In the genomic region with DNA sequence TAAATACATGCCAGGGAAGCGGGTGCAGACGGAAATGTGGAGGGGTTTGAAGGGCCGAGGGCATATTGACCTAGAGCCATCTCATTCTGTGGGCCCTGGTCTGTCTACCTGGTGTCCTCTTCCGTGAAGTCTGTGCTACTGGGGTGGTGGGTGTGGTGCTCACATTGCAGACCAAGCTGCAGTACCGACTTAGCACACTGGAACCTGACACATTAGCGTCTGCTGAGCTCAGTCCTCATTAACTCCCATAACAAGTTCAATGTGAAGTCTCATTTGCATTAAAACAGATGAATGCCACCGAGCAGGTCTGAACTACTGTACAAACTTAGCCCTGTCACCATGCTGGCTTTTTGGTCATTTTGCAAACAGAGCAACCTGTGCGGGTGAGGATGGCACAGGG, we compare ENCODE assay signal across 25 mouse cellular contexts.
DNase-seq lines count a peak whose midpoint lies in the region; ATAC-seq lines count a peak whose summit lies in the region.
"Had no signal": no experiment of that assay in that cellular context is flagged by ENCODE, and none has a peak within 500 bp of the region (broad histone marks: within the 10 kb centered on the region; RNA-seq: fewer than 3 reads in every experiment).

No protein-coding gene starts in this region.

- peak overlapping the region; percentile 22 for H3K4me2 ChIP-seq in forebrain, embryonic 16.5 days (ENCODE audit: low read length)
- H3K4me2 ChIP-seq in hindbrain, embryonic 12.5 days (replicated peaks), result no peak overlapping the region
- no peak overlapping the region for H3K4me2 ChIP-seq in midbrain, embryonic 11.5 days
- H3K4me2 ChIP-seq: embryonic facial prominence, embryonic 13.5 days; heart, embryonic 13.5 days; limb, embryonic 12.5 days; liver, embryonic 15.5 days; lung, embryonic 15.5 days; midbrain, embryonic 12.5 days; neural tube, embryonic 13.5 days had no signal

- peaks cover 56% of the 10 kb centered on the region for H3K36me3 ChIP-seq in heart, embryonic 10.5 days
- H3K36me3 ChIP-seq in forebrain, embryonic 16.5 days (ENCODE audit: control insufficient read depth, insufficient read depth), result no peaks in the 10 kb centered on the region
- peaks cover 9% of the 10 kb centered on the region; the same call in 1 of the 2 replicates for H3K36me3 ChIP-seq in hindbrain, embryonic 12.5 days
- H3K36me3 ChIP-seq in midbrain, embryonic 11.5 days (ENCODE audit: control insufficient read depth, insufficient read depth, low read length), result peaks cover 12% of the 10 kb centered on the region; the same call in 1 of the 2 replicates

- ATAC-seq in forebrain, embryonic 16.5 days, result peak; percentile 66
- no peak for ATAC-seq in hindbrain, embryonic 12.5 days (ENCODE audit: low FRiP score)
- no peak for ATAC-seq in midbrain, embryonic 11.5 days (ENCODE audit: low FRiP score)
- ATAC-seq: intestine, embryonic 16.5 days had no signal

- no peak overlapping the region for H3K27ac ChIP-seq in heart, embryonic 10.5 days
- H3K27ac ChIP-seq in forebrain, embryonic 16.5 days (ENCODE audit: low read length), result no peak overlapping the region
- H3K27ac ChIP-seq in hindbrain, embryonic 12.5 days, result no peak overlapping the region
- no peak overlapping the region for H3K27ac ChIP-seq in midbrain, embryonic 11.5 days (ENCODE audit: low read depth, low read length)
- H3K27ac ChIP-seq: embryonic facial prominence, embryonic 13.5 days; heart, adult 2 months; heart, embryonic 13.5 days; limb, embryonic 12.5 days; liver, embryonic 15.5 days; lung, embryonic 15.5 days; midbrain, embryonic 12.5 days; neural tube, embryonic 13.5 days had no signal

- 85% methylated on average over 8 of the region's 8 CpGs for WGBS in heart, embryonic 10.5 days
- WGBS in forebrain, embryonic 16.5 days, result 20% methylated on average over 8 of the region's 8 CpGs
- 64% methylated on average over 8 of the region's 8 CpGs for WGBS in hindbrain, embryonic 12.5 days
- WGBS in midbrain, embryonic 11.5 days, result 88% methylated on average over 8 of the region's 8 CpGs

- no peaks in the 10 kb centered on the region for H3K4me1 ChIP-seq in heart, embryonic 10.5 days
- peaks cover 18% of the 10 kb centered on the region for H3K4me1 ChIP-seq in forebrain, embryonic 16.5 days (replicated peaks; ENCODE audit: control insufficient read depth, insufficient read depth, low read length)
- H3K4me1 ChIP-seq in hindbrain, embryonic 12.5 days, result peaks cover 31% of the 10 kb centered on the region
- no peaks in the 10 kb centered on the region for H3K4me1 ChIP-seq in midbrain, embryonic 11.5 days (ENCODE audit: control insufficient read depth, insufficient read depth, low read length)
- H3K4me1 ChIP-seq: embryonic facial prominence, embryonic 13.5 days; heart, embryonic 13.5 days; liver, embryonic 15.5 days; lung, embryonic 15.5 days had no signal

- no peak overlapping the region for H3K9ac ChIP-seq in forebrain, embryonic 16.5 days (replicated peaks; ENCODE audit: low read depth, low read length)
- no peak overlapping the region for H3K9ac ChIP-seq in hindbrain, embryonic 12.5 days
- H3K9ac ChIP-seq in midbrain, embryonic 11.5 days (ENCODE audit: low read length), result no peak overlapping the region
- H3K9ac ChIP-seq: embryonic facial prominence, embryonic 13.5 days; heart, embryonic 13.5 days; limb, embryonic 12.5 days; liver, embryonic 15.5 days; lung, embryonic 15.5 days; midbrain, embryonic 12.5 days; neural tube, embryonic 13.5 days had no signal

- H3K4me3 ChIP-seq in heart, embryonic 10.5 days, result no peak overlapping the region
- no peak overlapping the region for H3K4me3 ChIP-seq in forebrain, embryonic 16.5 days (replicated peaks; ENCODE audit: low read length)
- H3K4me3 ChIP-seq in hindbrain, embryonic 12.5 days, result no peak overlapping the region
- H3K4me3 ChIP-seq in midbrain, embryonic 11.5 days (ENCODE audit: low read depth, low read length), result no peak overlapping the region
- H3K4me3 ChIP-seq: embryonic facial prominence, embryonic 13.5 days; heart, adult 2 months; heart, embryonic 13.5 days; limb, embryonic 12.5 days; liver, embryonic 15.5 days; lung, embryonic 15.5 days; midbrain, embryonic 12.5 days; neural tube, embryonic 13.5 days had no signal

- H3K9me3 ChIP-seq in heart, embryonic 10.5 days, result no peaks in the 10 kb centered on the region
- H3K9me3 ChIP-seq in forebrain, embryonic 16.5 days (ENCODE audit: control insufficient read depth, low read length), result no peaks in the 10 kb centered on the region
- H3K9me3 ChIP-seq in hindbrain, embryonic 12.5 days (replicated peaks), result no peaks in the 10 kb centered on the region
- H3K9me3 ChIP-seq in midbrain, embryonic 11.5 days (ENCODE audit: control insufficient read depth, low read length), result no peaks in the 10 kb centered on the region
- H3K9me3 ChIP-seq: embryonic facial prominence, embryonic 13.5 days; heart, embryonic 13.5 days; limb, embryonic 12.5 days; liver, embryonic 15.5 days; lung, embryonic 15.5 days; midbrain, embryonic 12.5 days; neural tube, embryonic 13.5 days had no signal

- H3K27me3 ChIP-seq in heart, embryonic 10.5 days (ENCODE audit: insufficient read depth, poor library complexity, severe bottlenecking), result no peaks in the 10 kb centered on the region
- no peaks in the 10 kb centered on the region for H3K27me3 ChIP-seq in forebrain, embryonic 16.5 days (replicated peaks; ENCODE audit: control insufficient read depth, insufficient read depth, low read length)
- no peaks in the 10 kb centered on the region for H3K27me3 ChIP-seq in hindbrain, embryonic 12.5 days
- no peaks in the 10 kb centered on the region for H3K27me3 ChIP-seq in midbrain, embryonic 11.5 days (ENCODE audit: control insufficient read depth, insufficient read depth, low read length)
- H3K27me3 ChIP-seq: embryonic facial prominence, embryonic 13.5 days; heart, embryonic 13.5 days; limb, embryonic 12.5 days; liver, embryonic 15.5 days; lung, embryonic 15.5 days; midbrain, embryonic 12.5 days; neural tube, embryonic 13.5 days had no signal

- DNase-seq in heart, adult 11 months, result peak; percentile 57
- no peak for DNase-seq in heart, embryonic 10.5 days (ENCODE audit: low spot score)
- DNase-seq in ES-CJ7 (ENCODE audit: low read depth, low spot score), result peak; percentile 44
- DNase-seq in ZHBTc4 (ENCODE audit: low read depth, low spot score), result peak; percentile 36
- DNase-seq in midbrain, embryonic 11.5 days (ENCODE audit: low spot score, missing footprints), result no peak
- DNase-seq: adrenal gland, postnatal 25 days; cerebellum, adult 18-20 months; cerebellum, postnatal 10 days; gastrocnemius, postnatal 10 days; heart, adult 2 months; heart, postnatal 10 days; kidney, adult 9 months; kidney, postnatal 10 days; layer of hippocampus, adult 9-11 months; thymus, postnatal 4 days had no signal

Comparison
In these comparisons a context has a peak if more than half of its experiments do, and no peak if none do; other contexts are left out.
1. DNase-seq: peak in heart, adult 11 months (single experiment), ES-CJ7 (single experiment) and ZHBTc4 (single experiment); none in heart, embryonic 10.5 days (single experiment) and midbrain, embryonic 11.5 days (single experiment).